Mouse (Mus musculus): ENCODE results near the gene Pcsk1n.

Gene Pcsk1n

DNA sequence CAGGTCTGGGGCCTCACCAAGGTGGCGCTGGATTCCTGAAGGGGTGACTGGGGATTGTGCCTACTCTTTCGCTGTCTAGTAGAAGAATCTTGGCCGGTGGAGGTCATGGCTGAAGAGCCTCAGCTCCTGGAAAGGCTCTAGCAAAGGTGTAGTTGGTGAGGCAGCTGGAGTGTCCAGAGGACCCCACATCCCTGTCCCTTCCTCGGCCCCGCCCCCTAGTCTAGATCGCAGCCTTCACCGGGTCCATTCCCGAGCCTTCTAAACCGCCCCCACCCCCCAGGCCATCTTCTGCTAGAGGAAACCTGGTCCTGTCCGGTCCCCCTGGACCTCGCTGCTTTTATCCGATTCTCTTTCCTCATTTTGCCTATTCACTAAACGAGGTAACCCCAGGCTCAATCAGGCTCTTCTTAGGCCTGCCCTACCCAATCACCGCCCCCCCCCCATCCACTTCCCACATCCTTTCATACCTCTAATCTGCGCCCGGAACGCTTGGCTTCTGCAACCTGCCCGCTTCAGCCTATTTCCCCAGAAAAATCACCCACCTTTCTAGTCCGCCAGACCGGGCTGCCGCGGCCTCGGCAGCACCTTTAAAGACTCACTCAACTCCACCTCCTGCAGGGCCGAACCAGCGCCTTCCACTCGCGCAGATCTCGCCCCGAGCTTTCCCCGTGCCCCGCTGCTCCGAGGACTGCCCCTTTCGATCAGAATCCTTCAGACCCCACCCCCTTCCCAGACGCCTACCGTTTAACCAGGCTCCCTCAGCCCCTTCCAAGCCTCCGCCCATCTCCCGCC lies 27.7 kb downstream of the Pcsk1n start, which contains the start of gene Hdac6:
TSS of gene Hdac6 (minus strand) at position 782 of the 792 bp plus-strand sequence.
- no peak for DNase-seq (ENCODE audit: low spot score)

DNA sequence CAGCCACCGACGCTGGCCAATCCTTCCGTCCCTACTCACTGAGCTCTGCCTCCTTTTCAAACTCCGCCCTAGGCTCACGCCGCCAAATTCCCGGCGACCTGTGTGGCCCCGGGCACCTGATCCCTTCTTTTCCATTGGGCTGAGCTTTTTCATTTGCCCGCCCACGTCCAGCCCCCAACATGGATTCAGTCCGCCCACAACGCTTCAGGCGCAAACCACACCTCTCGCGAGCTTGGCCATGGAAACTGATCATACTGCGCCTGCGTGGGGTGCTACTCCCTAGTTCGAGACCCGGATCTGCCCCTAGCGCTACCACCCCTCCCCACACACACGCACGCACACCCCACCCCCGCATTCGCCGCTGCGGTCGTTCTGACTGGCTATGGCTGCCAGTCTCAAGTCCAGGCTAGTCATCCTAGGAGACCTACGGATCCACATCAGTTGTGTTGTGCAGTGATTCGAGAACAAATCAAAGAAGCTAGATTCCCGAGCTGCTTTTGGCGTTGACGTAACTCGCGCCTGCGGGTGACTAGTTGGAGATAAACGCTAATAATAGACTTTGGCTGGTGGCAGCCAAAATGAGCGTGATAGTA lies 28.4 kb downstream of the Pcsk1n start:
- DNase-seq (ENCODE audit: low spot score): peak; percentile 82

DNA sequence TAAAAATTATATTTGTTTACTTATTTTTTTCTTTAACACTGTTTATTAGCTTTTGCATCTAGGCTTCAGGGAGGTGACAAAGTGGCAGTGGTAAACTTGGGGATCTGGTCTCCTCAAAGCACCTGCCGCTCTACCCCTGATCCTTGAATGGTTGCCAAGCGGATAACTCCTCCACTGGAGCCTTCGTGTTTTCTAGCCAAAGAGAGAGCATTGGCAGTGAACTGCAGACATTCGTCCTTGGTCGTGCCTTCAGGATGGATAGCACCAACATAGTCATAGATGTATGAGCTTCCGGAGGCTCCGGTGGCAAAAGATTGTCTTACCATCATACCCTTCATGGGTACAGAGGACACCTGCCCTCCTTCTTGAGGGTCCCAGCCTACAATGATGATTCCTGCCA lies 30.5 kb downstream of the Pcsk1n start:
- no peak for DNase-seq (ENCODE audit: low spot score)

DNA sequence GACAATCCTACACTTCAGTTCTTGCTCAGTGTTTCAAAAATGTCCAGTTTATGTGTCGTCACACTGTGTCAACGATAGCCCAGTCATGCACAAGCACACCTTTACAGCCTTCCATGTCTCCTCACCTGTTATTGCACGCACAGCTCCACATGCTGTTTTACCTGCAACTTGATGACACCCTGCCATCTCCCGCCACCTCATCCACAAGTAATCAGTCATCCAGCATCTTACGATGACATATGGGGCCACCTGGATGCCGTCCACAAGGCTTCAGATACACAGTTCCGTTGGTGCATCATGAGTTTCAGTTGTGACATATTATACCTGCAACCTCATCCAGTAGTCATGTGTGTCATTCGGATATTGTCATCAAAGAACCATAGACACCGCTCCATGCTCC lies 39.2 kb downstream of the Pcsk1n start:
- DNase-seq (ENCODE audit: low spot score): no peak

DNA sequence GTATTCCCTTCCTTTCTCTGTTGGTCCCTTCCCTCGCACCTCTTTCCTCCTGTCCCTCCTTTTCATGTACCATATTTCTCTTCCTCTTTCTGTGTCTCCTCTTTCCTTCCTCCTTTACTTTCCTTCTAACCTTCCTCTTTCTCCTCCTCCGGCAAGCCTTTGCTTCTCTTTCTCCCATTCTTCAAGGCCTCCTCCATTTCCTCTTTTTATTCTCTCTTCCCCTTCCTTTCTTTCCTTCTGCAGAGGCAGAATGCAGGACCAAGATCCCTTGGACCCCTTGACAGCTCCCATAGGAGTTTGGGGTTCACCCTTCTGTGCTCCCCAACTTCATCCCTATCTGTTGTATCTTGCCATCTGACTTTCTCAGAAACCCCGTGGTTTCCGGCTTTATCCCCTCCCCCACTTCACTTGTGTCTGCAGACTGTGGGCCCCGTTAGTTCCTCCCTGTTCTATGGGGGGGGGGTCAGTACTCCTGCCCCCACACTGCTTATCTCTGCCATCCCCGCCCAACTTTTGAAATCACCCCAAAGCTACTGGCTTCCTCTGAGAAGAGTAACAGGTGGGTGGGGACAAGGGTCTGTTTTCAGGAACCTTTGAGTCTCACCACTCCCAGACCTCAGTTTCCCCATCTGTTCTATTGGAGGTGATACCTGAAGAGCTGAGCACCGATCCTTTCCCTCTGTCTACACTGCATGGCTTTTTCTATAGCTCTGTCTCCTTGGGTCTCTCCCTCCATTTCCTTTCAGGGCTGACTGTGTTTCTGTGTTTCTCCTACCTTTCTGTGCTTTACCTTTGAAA lies 44.4 kb downstream of the Pcsk1n start:
- no peak for DNase-seq (ENCODE audit: low spot score)

DNA sequence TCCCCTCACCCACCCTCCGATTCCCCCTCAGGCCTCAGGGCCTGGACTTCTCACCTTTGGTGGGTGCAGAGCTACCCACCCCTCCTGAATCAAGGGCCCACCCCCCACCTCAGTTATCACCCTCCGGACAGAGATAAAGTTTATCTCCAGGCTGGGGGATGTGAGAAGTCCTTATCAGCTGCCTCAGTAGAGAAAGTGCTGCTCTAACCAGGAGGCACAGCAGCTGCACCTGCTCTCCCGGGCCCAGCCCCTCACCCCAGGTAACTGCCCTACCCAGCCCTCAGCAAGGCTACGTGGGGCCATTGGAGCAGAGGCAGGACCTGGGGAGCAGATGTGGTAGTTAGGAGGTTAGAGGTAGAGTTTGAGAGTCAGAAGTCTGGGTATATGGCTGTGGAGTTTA lies 46.5 kb downstream of the Pcsk1n start:
- no peak for DNase-seq (ENCODE audit: low spot score)

DNA sequence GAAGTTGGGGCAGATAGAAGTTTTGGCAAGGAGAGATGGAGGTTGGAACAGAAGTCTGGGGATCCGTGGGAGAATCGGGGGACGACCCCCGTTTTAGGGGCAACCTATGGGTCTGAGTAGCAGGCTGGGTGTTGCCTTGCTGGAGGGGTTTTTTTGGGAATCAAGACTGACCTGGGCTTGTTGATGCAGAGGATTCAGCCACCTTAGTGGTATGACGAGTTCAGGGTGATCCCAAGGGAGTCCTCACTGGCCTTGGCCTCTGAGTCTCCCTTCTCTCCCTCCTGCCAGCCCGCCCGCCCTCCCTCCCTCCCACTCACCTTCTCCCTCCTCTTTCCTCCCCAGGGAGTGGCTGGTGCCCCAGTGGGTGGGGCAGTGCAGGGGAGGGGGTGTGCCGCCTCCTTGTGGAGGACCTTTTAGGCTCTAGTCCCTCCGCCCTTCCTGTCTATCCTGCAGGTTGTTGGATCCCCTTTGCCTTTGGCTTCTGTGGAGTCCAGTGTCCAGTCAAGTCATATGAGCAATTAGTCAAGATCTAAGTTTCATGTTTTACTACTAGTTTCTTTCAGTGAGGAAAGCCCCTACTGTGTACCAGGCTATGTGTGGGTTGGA lies 48.1 kb downstream of the Pcsk1n start:
- DNase-seq (ENCODE audit: low spot score): no peak

DNA sequence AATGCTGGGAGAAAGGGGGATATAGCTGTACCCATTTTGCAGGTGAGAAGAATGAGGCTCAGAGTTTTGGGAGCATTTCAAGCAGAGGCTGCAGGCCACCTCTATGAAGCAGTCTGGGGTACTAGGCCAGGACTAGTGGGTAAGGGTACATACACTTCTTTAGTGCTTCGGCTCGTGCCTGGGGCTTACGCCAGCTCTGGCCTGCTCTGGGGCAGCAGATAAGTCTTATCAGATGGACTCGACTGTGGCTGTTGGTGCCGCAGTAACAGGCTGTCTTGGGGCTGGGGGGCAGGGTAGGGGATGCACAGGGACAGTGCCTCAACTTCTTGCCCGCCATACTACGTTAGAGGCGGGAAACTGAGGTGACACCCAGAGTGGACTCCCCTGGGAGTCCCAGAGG lies 48.6 kb downstream of the Pcsk1n start:
- no peak for DNase-seq (ENCODE audit: low spot score)

DNA sequence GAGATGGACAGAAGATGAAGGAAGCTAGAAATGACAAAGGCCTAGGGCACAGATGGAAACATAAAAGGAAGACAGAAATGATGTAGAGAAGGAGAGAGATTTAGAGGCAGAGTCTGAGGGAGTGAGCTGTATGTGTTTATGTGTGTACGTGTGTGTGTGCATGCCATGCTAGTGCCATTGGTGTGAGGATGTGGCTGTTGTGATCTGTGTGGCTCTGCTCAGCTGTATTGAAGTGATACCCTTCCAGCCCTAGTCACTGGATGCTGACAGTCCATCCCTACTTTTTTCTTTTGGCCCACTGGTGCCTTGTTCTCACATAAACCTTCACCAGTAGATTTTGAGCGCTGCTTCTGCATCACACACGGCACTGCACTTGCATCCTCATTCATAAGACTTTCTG lies 49.3 kb downstream of the Pcsk1n start:
- no peak for DNase-seq (ENCODE audit: low spot score)

DNA sequence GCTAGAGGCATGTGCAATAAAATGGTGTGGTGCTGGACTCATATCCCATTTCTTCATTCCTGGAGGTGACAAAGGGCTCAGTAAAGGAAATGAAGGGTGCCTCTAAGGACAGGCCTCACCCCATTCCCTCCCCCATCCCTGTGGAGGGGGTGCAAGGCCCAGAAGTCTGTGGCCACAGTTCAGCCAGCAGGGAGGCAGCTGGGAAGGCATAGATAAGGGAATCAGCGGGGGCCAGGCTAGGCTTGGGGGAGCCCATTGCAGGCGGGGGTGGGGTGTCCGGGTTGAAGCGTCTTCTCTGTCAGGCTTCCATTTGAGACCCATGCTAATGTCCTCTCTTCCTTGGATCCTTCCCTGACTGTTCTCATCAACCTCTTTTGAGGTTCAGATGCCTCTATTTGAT lies 51.7 kb downstream of the Pcsk1n start:
- DNase-seq (ENCODE audit: low spot score): no peak
